ENCODE assay signal across 8 mouse cellular contexts in the genomic region with DNA sequence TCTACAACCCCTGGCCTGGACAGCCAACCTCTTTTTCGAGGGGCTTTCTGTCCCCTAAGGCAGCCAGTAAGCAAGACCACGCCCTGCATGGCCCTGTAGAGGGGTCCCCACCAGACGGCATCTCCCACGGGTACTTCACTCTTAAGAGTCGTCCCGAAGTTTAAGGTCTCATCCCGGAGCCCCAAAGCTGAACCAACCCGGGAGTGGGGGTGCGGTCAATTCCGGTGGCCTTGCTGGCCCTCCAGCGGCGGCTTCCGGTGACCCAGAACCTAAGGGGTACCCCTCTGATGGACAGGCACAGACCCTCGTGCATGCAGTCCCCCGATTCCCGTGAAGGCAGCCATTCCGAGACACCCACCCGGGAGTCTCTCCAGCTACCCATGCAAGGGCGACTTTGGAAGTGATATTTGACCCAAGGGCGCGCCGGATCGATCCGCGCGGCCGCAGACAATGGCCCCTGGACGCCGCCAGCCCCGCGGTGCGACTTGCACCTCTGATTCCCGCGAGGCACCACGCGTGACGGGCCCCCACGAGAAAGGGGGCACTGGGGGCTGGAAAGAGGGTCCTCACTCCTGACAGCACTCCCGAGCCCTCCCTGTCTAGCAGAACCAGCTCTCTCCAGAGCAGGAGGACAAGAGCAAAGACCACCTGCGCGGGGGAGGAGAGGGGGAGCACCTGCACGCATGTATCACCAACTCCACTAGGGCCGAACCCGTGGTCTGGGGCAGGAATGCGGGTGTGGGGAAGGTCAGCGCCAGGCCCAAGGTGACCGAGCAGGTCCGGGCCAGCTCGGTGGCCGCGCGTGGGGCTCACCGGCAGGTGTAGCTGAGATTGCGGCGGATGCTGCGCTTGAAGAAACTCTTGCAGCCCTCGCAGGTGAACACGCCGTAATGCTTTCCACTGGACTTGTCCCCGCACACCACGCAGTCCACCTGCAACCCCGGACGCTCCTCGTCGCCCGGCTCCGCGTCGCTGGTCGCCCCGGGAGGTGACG. TPM values are rescaled to one million over a fixed set of nuclear protein-coding genes. Genes with fewer than 3 reads are reported as not detected.
DNase-seq lines count a peak whose midpoint lies in the region; ATAC-seq and TF ChIP-seq lines count a peak whose summit lies in the region.

No protein-coding gene starts in this region.

- ATAC-seq in hindbrain, embryonic 11.5 days (ENCODE audit: low FRiP score): no peak
- ATAC-seq in limb, embryonic 15.5 days (ENCODE audit: insufficient number of reproducible peaks, low FRiP score, low TSS enrichment, low read depth): no peak
- no peak for ATAC-seq in neural tube, embryonic 15.5 days (ENCODE audit: low FRiP score)

- TF ChIP-seq CTCF in left cerebral cortex, adult 2 months (IDR thresholded peaks at IDR 0.05): no peak; the same call in 1 of the 2 replicates

- no peaks in the 10 kb centered on the region for H3K27me3 ChIP-seq in hindbrain, embryonic 11.5 days (ENCODE audit: control insufficient read depth, insufficient read depth, low read length)
- no peaks in the 10 kb centered on the region for H3K27me3 ChIP-seq in limb, embryonic 15.5 days
- no peaks in the 10 kb centered on the region for H3K27me3 ChIP-seq in neural tube, embryonic 15.5 days (replicated peaks)

- DNase-seq in left cerebral cortex, adult 2 months (ENCODE audit: extremely low spot score in 1 of 2, low spot score in 2 of 2): no peak
- no peak for DNase-seq in left cerebral cortex, adult 8-10 months (ENCODE audit: low spot score in 2 of 2)
- peak; percentile 32 for DNase-seq in cerebellum, postnatal 36 days
- DNase-seq in hindbrain, embryonic 11.5 days (ENCODE audit: low spot score): peak; percentile 49
- DNase-seq in right cerebral cortex, adult 18-20 months: no peak
- no peak for DNase-seq in gastrocnemius, postnatal 14 days

- H3K4me1 ChIP-seq in hindbrain, embryonic 11.5 days (replicated peaks; ENCODE audit: control insufficient read depth, insufficient read depth, low read length): peaks cover 38% of the 10 kb centered on the region
- peaks cover 56% of the 10 kb centered on the region for H3K4me1 ChIP-seq in limb, embryonic 15.5 days
- H3K4me1 ChIP-seq in neural tube, embryonic 15.5 days: peaks cover 59% of the 10 kb centered on the region

- no peaks in the 10 kb centered on the region; the same call in 1 of the 2 replicates for H3K36me3 ChIP-seq in hindbrain, embryonic 11.5 days (ENCODE audit: control insufficient read depth, insufficient read depth, low read length)
- peaks cover 15% of the 10 kb centered on the region for H3K36me3 ChIP-seq in limb, embryonic 15.5 days
- H3K36me3 ChIP-seq in neural tube, embryonic 15.5 days: peaks cover 7% of the 10 kb centered on the region; the same call in 1 of the 2 replicates

- H3K27ac ChIP-seq in left cerebral cortex, adult 2 months: peak overlapping the region; percentile 83
- H3K27ac ChIP-seq in hindbrain, embryonic 11.5 days (ENCODE audit: low read depth, low read length): peak overlapping the region; percentile 92
- no peak overlapping the region; the same call in 1 of the 2 replicates for H3K27ac ChIP-seq in limb, embryonic 15.5 days
- H3K27ac ChIP-seq in neural tube, embryonic 15.5 days (replicated peaks): no peak overlapping the region

- intact Hi-C loops in left cerebral cortex, adult 2 months (cut with DNase I): no loop called here
- intact Hi-C loops in gastrocnemius, postnatal 14 days (cut with DNase I; ENCODE audit: low total_unique reads): no loop called here

- H3K9me3 ChIP-seq in hindbrain, embryonic 11.5 days (ENCODE audit: control insufficient read depth, low read length): no peaks in the 10 kb centered on the region
- no peaks in the 10 kb centered on the region for H3K9me3 ChIP-seq in limb, embryonic 15.5 days
- H3K9me3 ChIP-seq in neural tube, embryonic 15.5 days (replicated peaks): no peaks in the 10 kb centered on the region

- peak overlapping the region; percentile 82 for H3K9ac ChIP-seq in hindbrain, embryonic 11.5 days (ENCODE audit: low read depth, low read length)
- H3K9ac ChIP-seq in limb, embryonic 15.5 days: peak overlapping the region; percentile 80
- peak overlapping the region; percentile 72 for H3K9ac ChIP-seq in neural tube, embryonic 15.5 days (replicated peaks)

- 2% methylated on average over 70 of the region's 72 CpGs for WGBS in hindbrain, embryonic 11.5 days
- WGBS in limb, embryonic 15.5 days: 2% methylated on average over 72 of the region's 72 CpGs
- 1% methylated on average over 72 of the region's 72 CpGs for WGBS in neural tube, embryonic 15.5 days

- H3K4me3 ChIP-seq in left cerebral cortex, adult 2 months: peak overlapping the region; percentile 89
- H3K4me3 ChIP-seq in hindbrain, embryonic 11.5 days (ENCODE audit: low read depth, low read length): peak overlapping the region; percentile 85
- H3K4me3 ChIP-seq in limb, embryonic 15.5 days: peak overlapping the region; percentile 69
- H3K4me3 ChIP-seq in neural tube, embryonic 15.5 days (replicated peaks): peak overlapping the region; percentile 70

- H3K4me2 ChIP-seq in hindbrain, embryonic 11.5 days (replicated peaks; ENCODE audit: low read depth, low read length): peak overlapping the region; percentile 96
- peak overlapping the region; percentile 98 for H3K4me2 ChIP-seq in limb, embryonic 15.5 days
- H3K4me2 ChIP-seq in neural tube, embryonic 15.5 days: peak overlapping the region; percentile 99

RNA-seq across cellular contexts. Expression of gene Nr2f6, which starts 1.3 kb away (rescaled TPM):
- 10 to 100 TPM; 41.7 to 44.8 TPM for total RNA-seq in left cerebral cortex, adult 2 months (2021)
- 10 to 100 TPM; 32.5 to 39.6 (median 36.7) TPM for total RNA-seq in left cerebral cortex, adult 8-10 months (2022)
- 69.5 and 78.3 TPM in 2 replicates for polyA plus RNA-seq in hindbrain, embryonic 11.5 days (2014; fragmentation: Nextera tagmentation; extraction: Ambion mirVana)
- polyA plus RNA-seq in limb, embryonic 15.5 days (2015; fragmentation: Nextera tagmentation; extraction: Ambion mirVana): 40.4 and 42.9 TPM in 2 replicates
- 28.6 and 34.9 TPM in 2 replicates for polyA plus RNA-seq in neural tube, embryonic 15.5 days (2015; fragmentation: Nextera tagmentation; extraction: Ambion mirVana)
- 10 to 100 TPM; 16.0 to 21.5 TPM for total RNA-seq in gastrocnemius, postnatal 14 days (2021)

RNA-seq across cellular contexts. Expression of gene Ocel1, which starts 9.4 kb away (rescaled TPM):
- 10 to 100 TPM; 16.6 to 19.0 TPM for total RNA-seq in left cerebral cortex, adult 2 months (2021)
- total RNA-seq in left cerebral cortex, adult 8-10 months (2022): 10 to 100 TPM; 13.3 to 16.5 (median 14.7) TPM
- 3.0 and 3.7 TPM in 2 replicates for polyA plus RNA-seq in hindbrain, embryonic 11.5 days (2014; fragmentation: Nextera tagmentation; extraction: Ambion mirVana)
- polyA plus RNA-seq in limb, embryonic 15.5 days (2015; fragmentation: Nextera tagmentation; extraction: Ambion mirVana): 5.7 and 7.0 TPM in 2 replicates
- polyA plus RNA-seq in neural tube, embryonic 15.5 days (2015; fragmentation: Nextera tagmentation; extraction: Ambion mirVana): 5.6 and 9.2 TPM in 2 replicates
- total RNA-seq in gastrocnemius, postnatal 14 days (2021): 1 to 10 TPM; 5.9 to 7.5 TPM

RNA-seq across cellular contexts. Expression of gene Use1, which starts 13.8 kb away (rescaled TPM):
- total RNA-seq in left cerebral cortex, adult 2 months (2021): 100 to 1,000 TPM; 110 to 113 TPM
- 100 to 1,000 TPM; 125 to 140 (median 127) TPM for total RNA-seq in left cerebral cortex, adult 8-10 months (2022)
- 77.8 and 78.6 TPM in 2 replicates for polyA plus RNA-seq in hindbrain, embryonic 11.5 days (2014; fragmentation: Nextera tagmentation; extraction: Ambion mirVana)
- polyA plus RNA-seq in limb, embryonic 15.5 days (2015; fragmentation: Nextera tagmentation; extraction: Ambion mirVana): 104 and 105 TPM in 2 replicates
- 121 and 122 TPM in 2 replicates for polyA plus RNA-seq in neural tube, embryonic 15.5 days (2015; fragmentation: Nextera tagmentation; extraction: Ambion mirVana)
- 10 to 100 TPM; 96.4 to 100.0 TPM for total RNA-seq in gastrocnemius, postnatal 14 days (2021)

RNA-seq across cellular contexts. Expression of gene Ushbp1, which starts 15.1 kb away (rescaled TPM):
- 1 to 10 TPM; 4.6 to 4.7 TPM for total RNA-seq in left cerebral cortex, adult 2 months (2021)
- 1 to 10 TPM; 3.4 to 5.1 (median 3.9) TPM for total RNA-seq in left cerebral cortex, adult 8-10 months (2022)
- polyA plus RNA-seq in hindbrain, embryonic 11.5 days (2014; fragmentation: Nextera tagmentation; extraction: Ambion mirVana): 2.9 and 3.6 TPM in 2 replicates
- polyA plus RNA-seq in limb, embryonic 15.5 days (2015; fragmentation: Nextera tagmentation; extraction: Ambion mirVana): 10.3 and 13.4 TPM in 2 replicates
- 7.0 and 9.8 TPM in 2 replicates for polyA plus RNA-seq in neural tube, embryonic 15.5 days (2015; fragmentation: Nextera tagmentation; extraction: Ambion mirVana)
- total RNA-seq in gastrocnemius, postnatal 14 days (2021): 10 to 100 TPM; 11.0 to 12.9 TPM

RNA-seq across cellular contexts. Expression of gene Babam1, which starts 16.2 kb away (rescaled TPM):
- total RNA-seq in left cerebral cortex, adult 2 months (2021): 100 to 1,000 TPM in 1 of 2 experiments, 10 to 100 TPM in 1; 97.3 to 107 TPM
- 100 to 1,000 TPM in 3 of 4 experiments, 10 to 100 TPM in 1; 96.4 to 113 (median 105) TPM for total RNA-seq in left cerebral cortex, adult 8-10 months (2022)
- polyA plus RNA-seq in hindbrain, embryonic 11.5 days (2014; fragmentation: Nextera tagmentation; extraction: Ambion mirVana): 102 and 106 TPM in 2 replicates
- 84.9 and 90.7 TPM in 2 replicates for polyA plus RNA-seq in limb, embryonic 15.5 days (2015; fragmentation: Nextera tagmentation; extraction: Ambion mirVana)
- polyA plus RNA-seq in neural tube, embryonic 15.5 days (2015; fragmentation: Nextera tagmentation; extraction: Ambion mirVana): 96.0 and 96.1 TPM in 2 replicates
- 10 to 100 TPM; 61.3 to 66.5 TPM for total RNA-seq in gastrocnemius, postnatal 14 days (2021)

Comparison
In these comparisons a context has a peak if more than half of its experiments do, and no peak if none do; other contexts are left out.
1. DNase-seq: peak in cerebellum, postnatal 36 days (2 of 2) and hindbrain, embryonic 11.5 days (single experiment); none in left cerebral cortex, adult 2 months (0 of 2), left cerebral cortex, adult 8-10 months (0 of 2), right cerebral cortex, adult 18-20 months (single experiment) and gastrocnemius, postnatal 14 days (single experiment).
2. H3K27ac ChIP-seq: peak in left cerebral cortex, adult 2 months (single experiment) and hindbrain, embryonic 11.5 days (single experiment); none in limb, embryonic 15.5 days (single experiment) and neural tube, embryonic 15.5 days (single experiment).
3. Peak in every context shown above with its lines, with median percentiles within 50 percentile points of each other: H3K4me3 ChIP-seq, H3K4me2 ChIP-seq and H3K9ac ChIP-seq.